Mouse (Mus musculus) E14TG2a.4 (cell line): ENCODE data around the gene Tjap1.

ENCODE experiments used
- CTCF ChIP-seq: conservative IDR thresholded peaks from 2 replicates; pipeline ENCODE4 v1.5.1; 2014; ENCODE audit warnings: low read length
- NANOG ChIP-seq: IDR thresholded peaks from 2 replicates; pipeline ENCODE4 v1.6.1; 2014; ENCODE audit warnings: borderline replicate concordance, low read length, mixed read lengths

DNA sequence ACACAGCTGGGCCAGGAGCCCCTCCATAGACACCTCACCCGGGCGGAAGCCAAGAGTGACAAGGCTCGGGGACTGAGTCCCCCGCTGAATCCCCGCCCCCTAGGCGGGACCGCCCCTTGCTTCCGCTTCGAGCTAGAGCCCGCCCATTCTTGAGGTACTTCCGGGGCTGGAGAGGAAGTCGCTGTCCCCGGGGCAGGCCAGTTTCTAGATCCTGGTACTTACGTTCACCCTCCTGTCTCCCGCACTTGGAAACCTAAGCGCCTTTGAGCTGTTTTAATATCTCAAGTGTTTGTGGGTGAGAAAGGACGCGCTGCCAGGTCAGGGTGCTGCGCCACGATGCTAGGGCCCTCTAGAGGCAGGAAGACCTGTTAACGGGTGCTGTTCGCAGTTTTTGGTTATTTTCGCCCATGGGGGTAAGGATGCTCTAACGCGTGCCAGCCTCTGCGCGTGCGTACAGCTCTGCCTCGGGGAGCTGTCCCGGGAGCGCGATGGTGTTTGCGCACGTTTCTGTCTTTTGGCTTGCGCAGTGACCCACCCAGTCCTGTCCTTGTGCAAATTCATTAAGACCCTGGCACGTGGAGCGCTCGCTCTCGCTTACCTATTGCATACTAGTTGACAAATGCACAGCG is 45.2 kb upstream of the Tjap1 start, which contains the start of gene Abcc10:
- no peak for TF ChIP-seq CTCF
- no peak for TF ChIP-seq NANOG
